Mouse (Mus musculus): ENCODE results near the gene Rabl6. TPM values are rescaled to one million over a fixed set of nuclear protein-coding genes. Genes with fewer than 3 reads are reported as not detected.

Gene Rabl6
- polyA plus RNA-seq, 1 experiment from 2014 or later: 69.0 TPM

GRCm38 (mm10) chr2:25581294-25581864 is 26.9 kb downstream of the Rabl6 start, which contains the start of gene Ajm1:
TSS of gene Ajm1 (minus strand) at chr2:25581757.
- H3K4me2 ChIP-seq (replicated peaks; ENCODE audit: low read depth, low read length): peak within 1 kb of the TSS; percentile 54
- H3K27me3 ChIP-seq (ENCODE audit: control insufficient read depth, insufficient read depth, low read length): peaks cover 35% of the 10 kb centered on the region
- WGBS: 5% methylated on average over 19 of the region's 19 CpGs
- H3K27ac ChIP-seq (ENCODE audit: low read length): no peak within 1 kb of the TSS; the same call in 1 of the 2 replicates
- H3K36me3 ChIP-seq (ENCODE audit: control insufficient read depth, insufficient read depth, low read length): peaks cover 31% of the 10 kb centered on the region
- H3K9ac ChIP-seq (replicated peaks; ENCODE audit: low read depth, low read length): 0 out of 2 replicates have a peak within 1 kb of the TSS, but pooled peaks have one; percentile 2
- peak; percentile 53 for ATAC-seq (ENCODE audit: insufficient number of reproducible peaks, insufficient read depth, low FRiP score, low read depth)
- H3K9me3 ChIP-seq (ENCODE audit: control insufficient read depth, low read depth, low read length): no peaks in the 10 kb centered on the region
- peak within 1 kb of the TSS; percentile 25 for H3K4me3 ChIP-seq (ENCODE audit: low read depth, low read length)
- peaks cover 36% of the 10 kb centered on the region for H3K4me1 ChIP-seq (ENCODE audit: control insufficient read depth, insufficient read depth, low read length)

DNA sequence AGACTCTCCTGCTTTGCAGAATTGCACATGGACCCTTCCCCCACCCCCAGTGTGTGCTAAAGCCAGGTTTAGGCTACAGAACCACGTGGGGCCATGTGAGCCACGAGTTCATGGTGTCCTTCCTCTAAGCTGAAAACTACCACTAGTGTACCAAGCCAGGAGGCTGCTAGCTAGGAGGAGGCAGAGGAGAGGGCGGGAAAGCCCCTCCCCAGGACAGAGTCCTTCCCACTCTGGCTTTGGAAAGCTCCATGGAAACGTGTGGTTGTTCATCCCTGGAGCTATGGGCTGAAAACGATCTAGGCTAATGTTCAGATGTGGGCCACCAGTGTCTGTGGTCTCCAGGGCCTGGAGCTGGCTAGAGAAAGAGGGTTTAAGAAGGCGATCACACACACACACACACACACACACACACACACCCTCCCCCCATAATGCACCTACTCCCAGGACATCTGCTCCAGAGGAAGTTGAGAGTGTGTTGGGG is 27.7 kb downstream of the Rabl6 start:
- no peak overlapping the region for H3K4me3 ChIP-seq (ENCODE audit: low read depth, low read length)
- H3K4me2 ChIP-seq (replicated peaks; ENCODE audit: low read depth, low read length): no peak overlapping the region
- WGBS: 45% methylated on average over 6 of the region's 6 CpGs
- no peaks in the 10 kb centered on the region for H3K9me3 ChIP-seq (ENCODE audit: control insufficient read depth, low read depth, low read length)
- ATAC-seq (ENCODE audit: insufficient number of reproducible peaks, insufficient read depth, low FRiP score, low read depth): no peak
- no peak overlapping the region for H3K9ac ChIP-seq (replicated peaks; ENCODE audit: low read depth, low read length)
- H3K4me1 ChIP-seq (ENCODE audit: control insufficient read depth, insufficient read depth, low read length): peaks cover 40% of the 10 kb centered on the region
- peaks cover 28% of the 10 kb centered on the region for H3K36me3 ChIP-seq (ENCODE audit: control insufficient read depth, insufficient read depth, low read length)
- H3K27ac ChIP-seq (ENCODE audit: low read length): no peak overlapping the region
- H3K27me3 ChIP-seq (ENCODE audit: control insufficient read depth, insufficient read depth, low read length): peaks cover 37% of the 10 kb centered on the region

GRCm38 (mm10) chr2:25579737-25580460 is 28.4 kb downstream of the Rabl6 start:
- Histone ChIP-seq H3K36me3 (ENCODE audit: control insufficient read depth, insufficient read depth, low read length) (peaks cover 20% of the 10 kb centered on the region), H3K27me3 (ENCODE audit: control insufficient read depth, insufficient read depth, low read length) (peaks cover 37% of the 10 kb centered on the region), H3K4me2 (replicated peaks; ENCODE audit: low read depth, low read length) (peak overlapping the region; percentile 24; the same call in 1 of the 2 replicates), H3K4me1 (ENCODE audit: control insufficient read depth, insufficient read depth, low read length) (peaks cover 44% of the 10 kb centered on the region), H3K9ac (replicated peaks; ENCODE audit: low read depth, low read length) (no peak overlapping the region), H3K27ac (ENCODE audit: low read length) (no peak overlapping the region), H3K4me3 (ENCODE audit: low read depth, low read length) (peak overlapping the region; percentile 24), H3K9me3 (ENCODE audit: control insufficient read depth, low read depth, low read length) (no peaks in the 10 kb centered on the region)
- no peak for ATAC-seq (ENCODE audit: insufficient number of reproducible peaks, insufficient read depth, low FRiP score, low read depth)
- 6% methylated on average over 27 of the region's 27 CpGs for WGBS

- peaks cover 37% of the 10 kb centered on the region for H3K27me3 ChIP-seq (ENCODE audit: control insufficient read depth, insufficient read depth, low read length)
- no peak overlapping the region for H3K9ac ChIP-seq (replicated peaks; ENCODE audit: low read depth, low read length)
- H3K9me3 ChIP-seq (ENCODE audit: control insufficient read depth, low read depth, low read length): no peaks in the 10 kb centered on the region
- peak overlapping the region; percentile 24; the same call in 1 of the 2 replicates for H3K4me2 ChIP-seq (replicated peaks; ENCODE audit: low read depth, low read length)
- WGBS: 6% methylated on average over 77 of the region's 77 CpGs
- H3K27ac ChIP-seq (ENCODE audit: low read length): no peak overlapping the region
- peak overlapping the region; percentile 24 for H3K4me3 ChIP-seq (ENCODE audit: low read depth, low read length)
- H3K4me1 ChIP-seq (ENCODE audit: control insufficient read depth, insufficient read depth, low read length): peaks cover 45% of the 10 kb centered on the region
- ATAC-seq (ENCODE audit: insufficient number of reproducible peaks, insufficient read depth, low FRiP score, low read depth): no peak
- peaks cover 12% of the 10 kb centered on the region for H3K36me3 ChIP-seq (ENCODE audit: control insufficient read depth, insufficient read depth, low read length)
Observed at GRCm38 (mm10) chr2:25578796-25579736, 29.3 kb downstream of the Rabl6 start.

- Histone ChIP-seq H3K27ac (ENCODE audit: low read length) (no peak overlapping the region), H3K4me2 (replicated peaks; ENCODE audit: low read depth, low read length) (peak overlapping the region; percentile 22), H3K36me3 (ENCODE audit: control insufficient read depth, insufficient read depth, low read length) (peaks cover 3% of the 10 kb centered on the region), H3K4me1 (ENCODE audit: control insufficient read depth, insufficient read depth, low read length) (peaks cover 54% of the 10 kb centered on the region), H3K9ac (replicated peaks; ENCODE audit: low read depth, low read length) (no peak overlapping the region), H3K4me3 (ENCODE audit: low read depth, low read length) (peak overlapping the region; percentile 15), H3K27me3 (ENCODE audit: control insufficient read depth, insufficient read depth, low read length) (peaks cover 37% of the 10 kb centered on the region), H3K9me3 (ENCODE audit: control insufficient read depth, low read depth, low read length) (no peaks in the 10 kb centered on the region)
- no peak for ATAC-seq (ENCODE audit: insufficient number of reproducible peaks, insufficient read depth, low FRiP score, low read depth)
- WGBS: 6% methylated on average over 74 of the region's 75 CpGs
Observed at GRCm38 (mm10) chr2:25577951-25578795, 30.1 kb downstream of the Rabl6 start.

DNA sequence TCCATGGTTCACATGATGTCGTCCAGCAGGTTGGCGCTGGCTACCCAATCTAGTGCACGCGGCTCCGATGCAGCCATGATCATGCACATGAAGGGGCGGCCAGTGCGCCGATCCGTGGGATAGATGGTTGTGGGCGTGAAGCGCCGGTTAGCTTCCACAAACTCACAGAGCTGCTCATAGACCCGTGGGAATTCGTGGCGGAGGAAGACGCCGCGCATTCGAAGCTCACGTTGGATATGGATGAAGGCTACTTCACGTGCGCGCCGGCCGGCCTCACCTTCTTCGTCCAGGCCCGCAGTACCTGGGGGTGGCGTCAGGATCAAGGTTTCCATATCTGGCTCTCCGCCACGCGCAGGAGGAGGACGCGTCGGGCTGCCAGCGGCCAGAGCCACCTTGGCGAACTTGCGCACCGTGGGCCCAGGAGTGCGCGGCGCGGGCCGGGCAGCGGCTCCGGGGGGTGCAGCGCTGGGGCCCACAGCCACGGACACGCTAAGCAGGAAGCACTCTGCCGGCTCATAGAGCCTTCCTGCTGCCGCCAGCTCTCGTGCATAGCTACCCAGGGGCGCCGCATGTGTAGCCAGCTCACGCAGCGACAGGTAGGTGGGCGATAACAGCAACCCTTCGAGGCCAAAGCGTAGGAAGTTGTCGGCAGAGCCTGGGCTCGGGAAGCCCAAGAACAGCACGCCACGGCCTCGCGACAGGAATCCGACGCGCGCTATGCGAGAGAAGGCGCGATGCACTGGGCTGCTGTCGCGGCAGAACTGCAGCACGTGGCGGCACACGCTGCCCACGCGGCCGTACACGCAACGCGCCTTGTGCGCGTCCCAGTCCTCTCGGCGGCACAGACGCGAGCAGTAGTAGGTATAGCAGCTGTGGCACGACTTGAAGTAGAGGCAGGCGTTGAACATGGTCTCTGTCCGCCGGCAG is 31.1 kb downstream of the Rabl6 start:
- peaks cover 54% of the 10 kb centered on the region for H3K4me1 ChIP-seq (ENCODE audit: control insufficient read depth, insufficient read depth, low read length)
- no peaks in the 10 kb centered on the region for H3K9me3 ChIP-seq (ENCODE audit: control insufficient read depth, low read depth, low read length)
- peaks cover 37% of the 10 kb centered on the region for H3K27me3 ChIP-seq (ENCODE audit: control insufficient read depth, insufficient read depth, low read length)
- H3K36me3 ChIP-seq (ENCODE audit: control insufficient read depth, insufficient read depth, low read length): no peaks in the 10 kb centered on the region
- WGBS: 20% methylated on average over 92 of the region's 92 CpGs
- ATAC-seq (ENCODE audit: insufficient number of reproducible peaks, insufficient read depth, low FRiP score, low read depth): no peak
- H3K27ac ChIP-seq (ENCODE audit: low read length): no peak overlapping the region
- H3K4me3 ChIP-seq (ENCODE audit: low read depth, low read length): peak overlapping the region; percentile 15
- peak overlapping the region; percentile 22 for H3K4me2 ChIP-seq (replicated peaks; ENCODE audit: low read depth, low read length)
- H3K9ac ChIP-seq (replicated peaks; ENCODE audit: low read depth, low read length): no peak overlapping the region; the same call in 1 of the 2 replicates
